Mouse (Mus musculus) heart, adult 2 months (tissue): ENCODE results near the gene Mosmo. TPM values are rescaled to one million over a fixed set of nuclear protein-coding genes. Genes with fewer than 3 reads are reported as not detected.

Experiments
- DNase-seq, 2 experiments: peaks; one replicate each; pipeline ENCODE4 v3.0.0; 2021
- H3K27ac ChIP-seq: fragments of 200-600 bp; 2 replicates; pipeline ENCODE4 v1.8.1; 2022
- H3K27me3 ChIP-seq: fragments of 200-500 bp; 2 replicates; pipeline ENCODE4 v1.6.1; 2012; ENCODE audit warnings: mild to moderate bottlenecking, low read length, inconsistent platforms, mixed read lengths; ENCODE audit not compliant: control insufficient read depth, insufficient read depth
- H3K36me3 ChIP-seq: fragments of 200-500 bp; 2 replicates; pipeline ENCODE4 v1.6.1; 2012; ENCODE audit warnings: low read length, inconsistent platforms; ENCODE audit not compliant: control insufficient read depth, insufficient read depth
- H3K4me1 ChIP-seq: fragments of 200-500 bp; 2 replicates; pipeline ENCODE4 v1.6.1; 2011; ENCODE audit warnings: low read length; ENCODE audit not compliant: control insufficient read depth, insufficient read depth
- H3K4me3 ChIP-seq: fragments of 200-600 bp; 2 replicates; pipeline ENCODE4 v1.8.1; 2022
- H3K79me2 ChIP-seq: fragments of 200-500 bp; replicated peaks from 2 replicates; pipeline ENCODE4 v1.6.1; 2012; ENCODE audit warnings: mild to moderate bottlenecking, inconsistent platforms, low read length, moderate library complexity, mixed read lengths; ENCODE audit not compliant: control insufficient read depth, insufficient read depth
- H3K9ac ChIP-seq: fragments of 200-500 bp; 2 replicates; pipeline ENCODE4 v1.6.1; 2012; ENCODE audit warnings: low read depth, mild to moderate bottlenecking, control low read depth, inconsistent platforms, low read length, mixed read lengths
- CTCF ChIP-seq: fragments of 200-600 bp; IDR thresholded peaks from 2 replicates; pipeline ENCODE4 v1.8.1; 2022; ENCODE audit warnings: antibody characterized with exemption, mild to moderate bottlenecking, moderate library complexity
- EP300 ChIP-seq: fragments of 200-500 bp; IDR thresholded peaks from 2 replicates; pipeline ENCODE4 v1.6.1; 2011; ENCODE audit warnings: low read depth, low read length, control low read depth; ENCODE audit not compliant: insufficient read depth
- POLR2A ChIP-seq: fragments of 200-500 bp; IDR thresholded peaks from 2 replicates; pipeline ENCODE4 v1.6.1; 2011; ENCODE audit warnings: mild to moderate bottlenecking, low read depth, low read length, control low read depth; ENCODE audit not compliant: insufficient read depth
- WGBS: fragments of 180-500 bp; shearing (Covaris S2); methylation state at CpG from one replicate; pipeline ENCODE4 v1.1.7; 2018; 5-methylcytosine and 5-hydroxymethylcytosine counted together
- intact Hi-C: fragments of 180-260 bp; cut with DNase I; formaldehyde crosslinking; loops from one replicate; pipeline ENCODE4 v1.15.1; 2025
- polyA plus RNA-seq: library from polyadenylated mRNA; depleted of rRNA; stranded (reverse); fragments of >200 nt; gene quantifications from 2 replicates; pipeline ENCODE4 v1.2.3, GENCODE M21; 2012
- total RNA-seq, 2 experiments: library from RNA; stranded (reverse); gene quantifications; 2 replicates each; pipeline ENCODE4 v1.2.3; 2021

Mosmo gene
- total and polyA plus RNA-seq, 3 experiments = 27.5 to 29.6 (median 27.8) TPM

DNA sequence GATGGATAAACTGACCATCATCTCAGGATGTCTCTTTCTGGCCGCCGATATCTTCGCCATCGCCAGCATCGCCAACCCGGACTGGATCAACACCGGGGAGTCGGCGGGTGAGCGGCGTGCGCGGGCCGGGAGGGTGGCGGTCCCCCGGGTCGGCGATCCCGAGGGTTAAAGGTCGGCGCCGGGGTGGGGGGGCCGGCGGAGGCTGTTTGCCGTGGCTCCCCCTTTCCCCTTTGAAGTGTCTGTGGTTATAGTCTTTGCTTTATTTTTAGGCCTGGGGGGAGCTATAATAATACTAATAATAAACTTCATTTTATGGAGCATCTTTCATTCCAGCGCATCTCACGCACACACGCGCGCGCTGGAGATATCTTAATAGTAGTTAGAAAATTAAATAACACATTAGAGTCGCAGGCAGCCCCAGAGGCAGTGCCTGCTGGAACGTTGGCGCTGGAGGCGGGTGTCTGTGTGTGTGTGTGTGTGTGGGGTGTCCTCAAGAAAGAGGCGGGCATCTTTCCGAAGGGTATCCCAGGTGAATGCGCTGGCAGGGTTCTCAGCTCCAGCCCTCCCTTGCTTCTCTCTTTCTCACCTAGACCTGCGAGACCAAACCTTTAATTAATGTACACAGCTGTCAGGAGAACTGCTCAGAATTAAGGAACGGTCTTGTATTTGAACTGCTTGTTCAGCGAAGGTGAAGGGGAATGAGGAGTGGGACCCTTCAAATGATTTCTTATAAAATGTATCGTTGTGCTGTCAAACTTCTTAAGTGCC lies 530 bp downstream of the Mosmo start:
- Histone ChIP-seq H3K4me3 (peak overlapping the region; percentile 75), H3K27ac (peak overlapping the region; percentile 78), H3K27me3 (no peaks in the 10 kb centered on the region), H3K79me2 (peaks cover 3% of the 10 kb centered on the region), H3K36me3 (0 out of 2 replicates have a peak, but pooled peaks cover 6% of the 10 kb centered on the region), H3K9ac (peak overlapping the region; percentile 98), H3K4me1 (peaks cover 10% of the 10 kb centered on the region)
- DNase-seq = peak; percentile 47 to 66
- 2% methylated on average over 42 of the region's 42 CpGs for WGBS
- intact Hi-C loops = loop anchor here (2.0 to 10.0 kb wide), 2 partner anchors 51 to 237 kb away; partner anchors contain the start of gene Polr3e
- TF ChIP-seq POLR2A (no peak), EP300 (no peak), CTCF (no peak)

DNA sequence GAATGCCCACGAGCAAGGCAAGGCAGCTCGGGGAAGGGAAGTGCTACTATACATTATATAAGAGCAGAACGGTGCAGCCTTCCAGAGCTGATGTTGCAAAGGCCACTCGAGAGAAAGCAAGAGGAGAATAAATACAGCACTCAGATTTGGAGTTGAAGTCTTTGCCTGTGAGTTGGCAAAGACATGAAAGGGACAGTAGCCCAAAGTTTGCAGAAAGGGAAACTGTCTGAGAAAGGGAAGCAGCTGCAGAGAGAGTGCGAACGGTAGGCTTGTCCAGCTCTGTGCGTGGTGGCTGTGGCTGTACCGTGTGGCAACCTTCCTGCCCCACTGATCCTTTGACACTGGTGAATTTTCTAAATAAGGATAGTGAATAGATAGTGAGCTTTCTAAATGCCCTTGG lies 1.6 kb downstream of the Mosmo start:
- intact Hi-C loops = loop anchor here (2.0 to 10.0 kb wide), 2 partner anchors 50 to 236 kb away; partner anchors contain the start of gene Polr3e
- Histone ChIP-seq H3K27ac (peak overlapping the region; percentile 15; the same call in 1 of the 2 replicates), H3K4me1 (peaks cover 10% of the 10 kb centered on the region), H3K9ac (peak overlapping the region; percentile 36; the same call in 1 of the 2 replicates), H3K4me3 (peak overlapping the region; percentile 75), H3K27me3 (no peaks in the 10 kb centered on the region), H3K36me3 (0 out of 2 replicates have a peak, but pooled peaks cover 6% of the 10 kb centered on the region), H3K79me2 (peaks cover 3% of the 10 kb centered on the region)
- peak in 1 of 2 experiments; percentile 4 for DNase-seq
- 15% methylated on average over 8 of the region's 8 CpGs for WGBS
- TF ChIP-seq EP300 = no peak

DNA sequence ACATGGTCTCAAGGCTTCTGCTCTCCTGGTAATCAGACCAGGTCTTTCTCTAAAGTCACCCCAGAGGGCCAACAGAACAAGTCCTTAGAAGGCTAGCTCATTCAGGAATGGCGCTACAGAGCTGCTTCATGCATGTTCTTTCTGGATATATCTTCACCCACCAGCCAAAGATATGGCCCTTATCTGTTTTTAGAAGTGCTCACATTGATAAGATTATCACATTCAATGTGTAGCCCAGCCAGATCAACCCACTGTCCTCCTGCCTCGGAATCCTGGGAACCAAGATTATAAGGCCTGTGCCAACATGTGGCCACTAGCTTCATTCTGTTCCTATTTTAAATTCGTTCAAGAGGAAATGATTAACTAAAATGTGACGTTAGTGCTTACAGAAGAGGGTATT lies 4.6 kb downstream of the Mosmo start:
- H3K4me1 ChIP-seq = peaks cover 21% of the 10 kb centered on the region
- WGBS = 21% methylated on average over 4 of the region's 4 CpGs

DNA sequence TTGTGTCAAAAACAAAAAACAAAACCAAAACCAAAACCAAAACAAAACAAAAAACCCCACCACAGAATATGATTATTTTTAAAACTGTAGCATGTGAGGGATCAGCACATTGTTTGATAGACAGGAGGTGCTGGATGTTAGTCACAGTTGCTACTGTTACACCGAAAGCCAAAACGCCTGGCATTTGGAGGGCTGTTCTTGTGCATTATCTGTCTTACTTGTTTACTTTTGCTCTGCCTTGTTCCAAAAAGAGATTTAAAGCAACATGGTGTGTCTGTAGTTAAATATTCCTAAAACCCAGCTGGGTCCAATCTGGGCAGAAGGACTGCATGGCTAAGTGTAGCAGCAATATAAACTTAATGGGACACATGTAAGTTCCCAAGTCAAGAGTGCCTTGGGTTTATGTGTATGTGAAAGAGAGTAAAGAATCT lies 7.3 kb downstream of the Mosmo start:
- TF ChIP-seq EP300 = no peak
- TF ChIP-seq POLR2A = no peak
- TF ChIP-seq CTCF = no peak
- intact Hi-C loops = no loop called here
- Histone ChIP-seq H3K36me3 (peaks cover 13% of the 10 kb centered on the region), H3K27ac (no peak overlapping the region), H3K27me3 (no peaks in the 10 kb centered on the region), H3K9ac (no peak overlapping the region; the same call in 1 of the 2 replicates), H3K4me1 (peaks cover 16% of the 10 kb centered on the region), H3K79me2 (peaks cover 3% of the 10 kb centered on the region; the same call in 1 of the 2 replicates), H3K4me3 (no peak overlapping the region)
- 25% methylated on average over 2 of the region's 2 CpGs for WGBS
- peak in 1 of 2 experiments; percentile 4 for DNase-seq

More for the DNA sequence above, 4.6 kb downstream of the Mosmo start:
- no peak overlapping the region for H3K4me3 ChIP-seq
- H3K27ac ChIP-seq = no peak overlapping the region
- peak in 1 of 2 experiments; percentile 6 for DNase-seq
- intact Hi-C loops = no loop called here
- H3K79me2 ChIP-seq = peaks cover 4% of the 10 kb centered on the region
- H3K9ac ChIP-seq = no peak overlapping the region
- no peaks in the 10 kb centered on the region for H3K27me3 ChIP-seq
- TF ChIP-seq POLR2A = no peak
- no peak for TF ChIP-seq CTCF
- TF ChIP-seq EP300 = no peak
- peaks cover 13% of the 10 kb centered on the region for H3K36me3 ChIP-seq

DNA sequence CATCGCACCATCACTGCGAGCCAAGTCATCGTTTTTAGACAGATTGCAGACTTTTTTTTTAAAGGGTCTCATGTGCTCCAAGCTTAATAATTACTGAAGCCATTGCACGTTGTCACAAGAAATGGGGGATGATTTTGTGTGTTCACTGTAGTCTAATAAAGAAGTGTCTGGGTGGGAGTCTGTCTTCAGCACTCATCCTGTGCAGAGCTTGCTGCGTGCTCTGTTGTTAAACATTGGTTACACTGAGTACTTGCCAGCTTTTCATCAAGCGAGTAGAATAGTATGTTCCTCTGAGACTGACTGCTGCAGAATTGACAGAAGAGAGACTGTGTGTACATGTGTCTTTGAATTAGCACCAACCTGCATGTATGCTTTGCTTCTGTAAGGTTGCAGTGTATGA lies 7.8 kb downstream of the Mosmo start:
- Histone ChIP-seq H3K9ac (no peak overlapping the region), H3K27ac (no peak overlapping the region), H3K79me2 (peaks cover 3% of the 10 kb centered on the region; the same call in 1 of the 2 replicates), H3K4me3 (no peak overlapping the region), H3K27me3 (no peaks in the 10 kb centered on the region), H3K4me1 (peaks cover 16% of the 10 kb centered on the region), H3K36me3 (peaks cover 13% of the 10 kb centered on the region)
- DNase-seq = no peak
- 58% methylated on average over 6 of the region's 6 CpGs for whole genome bisulfite sequencing
- intact Hi-C loops = no loop called here
- TF ChIP-seq EP300 (no peak), POLR2A (no peak), CTCF (no peak)

DNA sequence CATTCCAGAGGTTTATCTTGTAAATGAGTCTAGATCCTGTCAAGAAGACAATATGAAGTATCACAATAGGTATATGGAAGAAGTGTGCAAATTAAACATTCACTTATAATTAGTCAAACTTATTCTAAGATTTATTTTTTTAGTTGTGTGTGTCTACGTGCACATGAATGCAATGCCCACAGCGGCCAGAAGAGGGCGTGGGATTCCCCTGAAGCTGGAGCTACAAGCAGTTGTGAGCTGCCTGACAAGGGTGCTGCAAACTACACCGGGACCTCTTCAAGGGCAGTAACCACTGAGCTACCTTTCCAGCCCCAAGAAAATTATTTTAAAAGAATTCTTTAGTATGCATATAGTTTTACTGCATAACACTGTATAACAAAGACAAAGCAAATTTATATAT lies 13.2 kb downstream of the Mosmo start:
- WGBS = 68% methylated on average over 4 of the region's 4 CpGs
- Histone ChIP-seq H3K79me2 (peaks cover 8% of the 10 kb centered on the region), H3K4me3 (no peak overlapping the region), H3K36me3 (peaks cover 2% of the 10 kb centered on the region; the same call in 1 of the 2 replicates), H3K27ac (no peak overlapping the region), H3K4me1 (peaks cover 5% of the 10 kb centered on the region), H3K27me3 (no peaks in the 10 kb centered on the region), H3K9ac (no peak overlapping the region)
- TF ChIP-seq CTCF (peak; percentile 58), EP300 (no peak)
- intact Hi-C loops = no loop called here
- no peak for DNase-seq
